Mouse (Mus musculus): ENCODE measurements at regions not wholly inside any gene's neighbourhood (a gene's known extent, or its start where the extent isn't known, plus 50 kb on each side); places are given as distances from the start of the nearest gene placed in this dataset.

DNA sequence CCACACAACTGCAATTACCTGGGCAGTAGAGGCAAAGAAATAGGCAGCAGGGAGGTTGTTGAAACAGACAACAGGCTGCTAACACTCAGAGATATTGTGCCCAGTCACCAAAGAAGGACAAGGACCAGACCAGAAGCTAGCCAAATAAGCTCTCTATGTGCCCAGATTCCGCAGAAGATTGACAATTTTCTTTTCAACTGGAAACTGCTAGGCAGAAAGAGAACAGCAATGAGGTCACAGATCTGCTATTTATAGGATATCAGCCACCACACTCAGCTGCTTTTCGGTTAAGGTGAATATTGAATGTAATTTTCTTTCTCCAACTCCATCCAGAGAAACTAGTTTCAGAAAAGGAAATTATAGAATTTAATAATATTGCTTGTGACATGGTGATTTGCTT, 486.3 kb upstream of the Cited2 start:
- DNase-seq = no peak
- TF ChIP-seq POLR2A (IDR thresholded peaks at IDR 0.05; ENCODE audit: insufficient read depth, low read depth, low read length) = no peak
- no peak for TF ChIP-seq EP300 (IDR thresholded peaks at IDR 0.05; ENCODE audit: insufficient read depth, low read depth, low read length)
- no peak for TF ChIP-seq CTCF (IDR thresholded peaks at IDR 0.05)
- H3K4me1 ChIP-seq (ENCODE audit: control insufficient read depth, insufficient read depth, low read length) = no peaks in the 10 kb centered on the region
- no peak overlapping the region for H3K27ac ChIP-seq
- no peaks in the 10 kb centered on the region for H3K27me3 ChIP-seq (ENCODE audit: control insufficient read depth, insufficient read depth, low read length)
- H3K4me3 ChIP-seq = no peak overlapping the region
- intact Hi-C loops (cut with DNase I) = no loop called here
- H3K36me3 ChIP-seq (ENCODE audit: control insufficient read depth, insufficient read depth, low read length) = no peaks in the 10 kb centered on the region
- H3K9ac ChIP-seq (ENCODE audit: low read depth, low read length) = no peak overlapping the region
- no peaks in the 10 kb centered on the region for H3K79me2 ChIP-seq (replicated peaks; ENCODE audit: control insufficient read depth, insufficient read depth, low read length)
- 50% methylated on average over 2 of the region's 2 CpGs for WGBS

DNA sequence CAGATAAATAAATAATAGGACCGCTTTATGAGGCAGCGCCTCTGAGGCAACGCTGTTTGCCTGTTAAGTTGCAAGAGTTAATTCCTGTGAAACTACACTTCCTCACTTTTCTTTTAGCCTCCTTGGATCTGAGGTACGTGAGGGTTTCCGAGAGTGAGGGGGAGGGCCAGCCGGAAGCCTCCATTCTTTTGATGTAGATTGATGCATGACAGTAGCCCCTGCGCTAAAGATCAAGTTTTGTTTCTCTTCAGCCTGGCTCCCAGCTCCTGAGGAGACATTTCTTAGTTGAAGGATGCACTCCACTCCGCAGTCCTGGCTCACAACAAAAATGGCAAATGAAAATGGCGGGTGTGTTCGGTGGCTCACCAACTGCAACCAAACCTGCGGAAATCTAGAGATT, 485.6 kb upstream of the Cited2 start:
- H3K79me2 ChIP-seq (replicated peaks; ENCODE audit: control insufficient read depth, insufficient read depth, low read length) = no peaks in the 10 kb centered on the region
- H3K27ac ChIP-seq = no peak overlapping the region
- H3K4me3 ChIP-seq = no peak overlapping the region
- intact Hi-C loops (cut with DNase I) = no loop called here
- H3K9ac ChIP-seq (ENCODE audit: low read depth, low read length) = no peak overlapping the region
- 70% methylated on average over 11 of the region's 11 CpGs for WGBS
- H3K4me1 ChIP-seq (ENCODE audit: control insufficient read depth, insufficient read depth, low read length) = no peaks in the 10 kb centered on the region
- TF ChIP-seq POLR2A (IDR thresholded peaks at IDR 0.05; ENCODE audit: insufficient read depth, low read depth, low read length) (no peak), CTCF (IDR thresholded peaks at IDR 0.05) (no peak), EP300 (IDR thresholded peaks at IDR 0.05; ENCODE audit: insufficient read depth, low read depth, low read length) (no peak)
- H3K36me3 ChIP-seq (ENCODE audit: control insufficient read depth, insufficient read depth, low read length) = no peaks in the 10 kb centered on the region
- H3K27me3 ChIP-seq (ENCODE audit: control insufficient read depth, insufficient read depth, low read length) = no peaks in the 10 kb centered on the region
- DNase-seq = no peak

DNA sequence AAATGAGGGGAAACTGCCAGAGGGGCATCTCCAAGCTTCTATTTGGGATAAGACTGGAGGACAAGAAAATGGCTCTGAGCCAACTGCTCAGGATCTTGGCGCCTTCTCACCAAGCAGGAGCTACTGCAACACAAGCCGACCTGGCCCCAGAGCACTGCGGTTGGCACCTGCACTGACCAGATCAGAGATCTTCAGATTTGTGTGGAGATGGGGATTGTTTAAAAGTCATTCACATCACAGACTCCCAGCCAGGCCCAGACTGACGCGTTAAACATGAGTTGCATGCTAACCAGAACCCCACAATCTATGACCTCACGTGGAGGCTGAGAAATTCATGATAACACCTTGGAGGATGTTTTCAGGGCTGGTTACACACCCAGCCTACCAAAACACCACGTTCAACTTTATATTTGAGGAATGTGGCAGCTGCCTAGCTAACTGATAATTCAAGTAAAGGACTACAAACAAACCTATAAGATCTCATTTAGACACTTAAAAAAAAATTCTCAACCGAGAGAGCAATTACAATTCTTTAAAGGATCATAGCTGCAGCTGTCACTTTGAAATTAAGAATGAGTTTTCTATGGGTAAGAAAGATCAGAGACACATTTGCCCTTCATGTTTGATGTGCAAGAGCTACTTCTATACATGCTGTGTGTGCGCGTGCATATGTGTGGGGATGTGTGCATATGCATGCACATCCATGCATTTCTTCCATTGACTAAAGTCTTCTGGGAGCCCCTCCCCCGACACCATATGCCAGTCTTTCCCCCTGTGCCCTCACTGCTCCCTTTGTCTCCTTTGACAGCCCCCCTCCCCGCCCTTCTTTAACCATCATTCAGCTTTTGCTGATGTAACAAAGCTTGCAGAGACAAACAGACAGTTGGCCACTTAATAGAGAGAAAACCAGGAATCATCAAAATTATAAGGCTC, 484.8 kb upstream of the Cited2 start:
- Histone ChIP-seq H3K4me3 (no peak overlapping the region), H3K27me3 (ENCODE audit: control insufficient read depth, insufficient read depth, low read length) (no peaks in the 10 kb centered on the region), H3K27ac (no peak overlapping the region), H3K79me2 (replicated peaks; ENCODE audit: control insufficient read depth, insufficient read depth, low read length) (no peaks in the 10 kb centered on the region), H3K9ac (ENCODE audit: low read depth, low read length) (no peak overlapping the region), H3K36me3 (ENCODE audit: control insufficient read depth, insufficient read depth, low read length) (no peaks in the 10 kb centered on the region), H3K4me1 (ENCODE audit: control insufficient read depth, insufficient read depth, low read length) (no peaks in the 10 kb centered on the region)
- no peak for DNase-seq
- TF ChIP-seq CTCF (IDR thresholded peaks at IDR 0.05) (no peak), EP300 (IDR thresholded peaks at IDR 0.05; ENCODE audit: insufficient read depth, low read depth, low read length) (no peak), POLR2A (IDR thresholded peaks at IDR 0.05; ENCODE audit: insufficient read depth, low read depth, low read length) (no peak)
- WGBS = 81% methylated on average over 12 of the region's 12 CpGs
- intact Hi-C loops (cut with DNase I) = no loop called here

DNA sequence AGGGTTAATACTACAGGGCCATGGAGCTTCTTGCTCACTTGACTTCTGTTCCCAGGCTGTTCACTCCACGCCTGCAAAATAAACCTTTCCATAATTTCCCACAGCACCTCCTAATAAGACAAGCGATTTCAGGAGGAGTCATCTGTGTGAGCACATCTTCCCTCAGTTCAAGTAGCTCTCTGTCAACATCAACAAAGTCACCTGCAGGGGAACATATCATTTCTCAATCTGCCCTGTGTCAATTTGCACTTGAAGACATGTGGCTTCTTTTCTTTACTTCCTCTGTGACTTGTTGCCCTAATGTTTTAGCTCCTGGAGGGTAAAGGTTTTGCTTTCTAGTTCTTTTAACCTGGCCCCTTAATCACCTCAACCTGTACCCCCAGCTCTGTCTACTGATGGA, 474.7 kb upstream of the Cited2 start:
- no peaks in the 10 kb centered on the region for H3K79me2 ChIP-seq (replicated peaks; ENCODE audit: control insufficient read depth, insufficient read depth, low read length)
- H3K9ac ChIP-seq (ENCODE audit: low read depth, low read length) = no peak overlapping the region
- H3K4me3 ChIP-seq = no peak overlapping the region
- TF ChIP-seq POLR2A (IDR thresholded peaks at IDR 0.05; ENCODE audit: insufficient read depth, low read depth, low read length) (no peak), CTCF (IDR thresholded peaks at IDR 0.05) (no peak), EP300 (IDR thresholded peaks at IDR 0.05; ENCODE audit: insufficient read depth, low read depth, low read length) (no peak)
- H3K4me1 ChIP-seq (ENCODE audit: control insufficient read depth, insufficient read depth, low read length) = no peaks in the 10 kb centered on the region
- intact Hi-C loops (cut with DNase I) = no loop called here
- DNase-seq = no peak
- WGBS = 87% methylated on average over 2 of the region's 2 CpGs
- H3K27ac ChIP-seq = no peak overlapping the region
- no peaks in the 10 kb centered on the region for H3K27me3 ChIP-seq (ENCODE audit: control insufficient read depth, insufficient read depth, low read length)
- H3K36me3 ChIP-seq (ENCODE audit: control insufficient read depth, insufficient read depth, low read length) = no peaks in the 10 kb centered on the region

DNA sequence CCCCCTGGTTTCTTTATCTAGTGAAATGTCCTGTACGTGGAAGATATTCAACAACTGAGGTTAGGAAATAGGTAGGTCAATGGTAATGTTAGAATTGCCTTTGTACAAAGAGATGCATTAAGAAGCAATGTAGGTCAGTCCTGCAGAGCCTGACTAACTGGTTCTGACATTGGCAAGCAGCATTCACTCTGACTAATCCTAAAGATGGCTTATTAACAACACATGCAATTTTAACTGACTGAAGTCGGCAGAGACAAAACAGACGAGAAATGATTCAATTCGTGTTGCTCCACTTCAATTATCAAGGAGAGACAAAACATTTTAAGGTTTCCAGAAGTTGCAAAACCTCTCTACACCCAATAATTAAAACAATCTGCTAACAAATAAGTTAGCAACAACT, 470.0 kb upstream of the Cited2 start:
- TF ChIP-seq EP300 (IDR thresholded peaks at IDR 0.05; ENCODE audit: insufficient read depth, low read depth, low read length) (no peak), POLR2A (IDR thresholded peaks at IDR 0.05; ENCODE audit: insufficient read depth, low read depth, low read length) (no peak), CTCF (IDR thresholded peaks at IDR 0.05) (no peak)
- H3K27ac ChIP-seq = no peak overlapping the region
- intact Hi-C loops (cut with DNase I) = no loop called here
- H3K4me1 ChIP-seq (ENCODE audit: control insufficient read depth, insufficient read depth, low read length) = no peaks in the 10 kb centered on the region
- no peaks in the 10 kb centered on the region for H3K79me2 ChIP-seq (replicated peaks; ENCODE audit: control insufficient read depth, insufficient read depth, low read length)
- 78% methylated on average over 4 of the region's 4 CpGs for WGBS
- no peak for DNase-seq
- no peak overlapping the region for H3K9ac ChIP-seq (ENCODE audit: low read depth, low read length)
- H3K4me3 ChIP-seq = no peak overlapping the region
- H3K36me3 ChIP-seq (ENCODE audit: control insufficient read depth, insufficient read depth, low read length) = no peaks in the 10 kb centered on the region
- no peaks in the 10 kb centered on the region for H3K27me3 ChIP-seq (ENCODE audit: control insufficient read depth, insufficient read depth, low read length)

DNA sequence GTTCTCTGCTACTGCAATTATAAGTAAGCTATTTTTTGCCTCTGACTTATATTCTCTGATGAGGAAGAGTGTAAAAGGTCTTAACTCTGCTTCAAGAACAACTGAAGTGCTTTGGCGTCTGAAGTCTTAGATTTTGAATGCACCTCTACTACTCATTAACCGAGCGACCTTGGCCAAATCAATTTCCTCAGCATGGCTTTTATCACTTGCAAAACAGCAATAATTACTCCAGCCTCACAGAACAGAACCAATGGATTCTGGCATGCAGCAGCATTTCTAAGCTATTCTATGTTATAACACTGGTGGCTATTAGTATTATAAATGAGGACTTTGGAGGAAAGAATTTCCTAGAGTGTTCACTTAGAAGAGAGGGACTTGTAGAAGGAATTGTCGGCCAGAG, 462.9 kb upstream of the Cited2 start:
- Histone ChIP-seq H3K27ac (no peak overlapping the region), H3K9ac (ENCODE audit: low read depth, low read length) (no peak overlapping the region), H3K36me3 (ENCODE audit: control insufficient read depth, insufficient read depth, low read length) (no peaks in the 10 kb centered on the region), H3K27me3 (ENCODE audit: control insufficient read depth, insufficient read depth, low read length) (no peaks in the 10 kb centered on the region), H3K4me3 (no peak overlapping the region), H3K4me1 (ENCODE audit: control insufficient read depth, insufficient read depth, low read length) (no peaks in the 10 kb centered on the region), H3K79me2 (replicated peaks; ENCODE audit: control insufficient read depth, insufficient read depth, low read length) (no peaks in the 10 kb centered on the region)
- DNase-seq = no peak
- 85% methylated on average over 4 of the region's 4 CpGs for WGBS
- intact Hi-C loops (cut with DNase I) = no loop called here
- TF ChIP-seq POLR2A (IDR thresholded peaks at IDR 0.05; ENCODE audit: insufficient read depth, low read depth, low read length) = no peak
- TF ChIP-seq CTCF (IDR thresholded peaks at IDR 0.05) = no peak
- TF ChIP-seq EP300 (IDR thresholded peaks at IDR 0.05; ENCODE audit: insufficient read depth, low read depth, low read length) = no peak

Data from heart, adult 2 months (tissue).